Mouse (Mus musculus) limb, embryonic 11.5 days (tissue): ENCODE measurements around the gene Dst. TPM values are rescaled to one million over a fixed set of nuclear protein-coding genes. Genes with fewer than 3 reads are reported as not detected.

Experiments used
- ATAC-seq: fragments of 200-750 bp; cut with Nextera tagmentation; 2 replicates; pipeline ENCODE4 v1.8.0; 2017; ENCODE audit warnings: low read depth; ENCODE audit not compliant: insufficient number of reproducible peaks, low FRiP score, low TSS enrichment
- DNase-seq: peaks from one replicate; pipeline ENCODE4 v3.0.0-alpha.2; 2015; ENCODE audit warnings: low spot score
- H3K27ac ChIP-seq: fragments of 300-500 bp; sonication (generic); replicated peaks from 2 replicates; pipeline ENCODE4 v1.5.1; 2014; ENCODE audit warnings: low read depth, mild to moderate bottlenecking, low read length
- H3K27me3 ChIP-seq: fragments of 300-500 bp; sonication (generic); 2 replicates; pipeline ENCODE4 v1.6.1; 2014; ENCODE audit warnings: mild to moderate bottlenecking, low read length, mixed read lengths; ENCODE audit not compliant: control insufficient read depth, insufficient read depth
- H3K36me3 ChIP-seq: fragments of 300-500 bp; sonication (generic); 2 replicates; pipeline ENCODE4 v1.6.1; 2014; ENCODE audit warnings: mild to moderate bottlenecking, low read length, moderate library complexity, mixed read lengths; ENCODE audit not compliant: control insufficient read depth, insufficient read depth
- H3K4me1 ChIP-seq: fragments of 300-500 bp; sonication (generic); 2 replicates; pipeline ENCODE4 v1.6.1; 2014; ENCODE audit warnings: low read length, mixed read lengths; ENCODE audit not compliant: control insufficient read depth, insufficient read depth
- H3K4me2 ChIP-seq: fragments of 300-500 bp; sonication (generic); 2 replicates; pipeline ENCODE4 v1.6.1; 2014; ENCODE audit warnings: low read depth, mild to moderate bottlenecking, moderate library complexity; ENCODE audit not compliant: severe bottlenecking
- H3K4me3 ChIP-seq: fragments of 300-500 bp; sonication (generic); 2 replicates; pipeline ENCODE4 v1.5.1; 2014; ENCODE audit warnings: low read depth, low read length
- H3K9ac ChIP-seq: fragments of 300-500 bp; sonication (generic); 2 replicates; pipeline ENCODE4 v1.6.1; 2014; ENCODE audit warnings: mild to moderate bottlenecking, low read length
- H3K9me3 ChIP-seq: fragments of 300-500 bp; sonication (generic); 2 replicates; pipeline ENCODE4 v1.6.1; 2016; ENCODE audit warnings: low read length; ENCODE audit not compliant: control insufficient read depth
- WGBS: fragments of 180-500 bp; shearing (Covaris S2); extraction: QIAGEN DNeasy Blood & Tissue Kit; methylation state at CpG from one replicate; pipeline ENCODE4 v1.1.7; 2014; 5-methylcytosine and 5-hydroxymethylcytosine counted together
- polyA plus RNA-seq: library from polyadenylated mRNA; unstranded; fragments of >200 nt; fragmentation: Nextera tagmentation; extraction: Ambion mirVana; gene quantifications from 2 replicates; pipeline ENCODE4 v1.2.1, GENCODE M21; 2014

Dst gene
- polyA plus RNA-seq, 1 experiment from 2014 or later = 14.7 TPM

- no peak overlapping the region for H3K4me3 ChIP-seq
- no peaks in the 10 kb centered on the region for H3K9me3 ChIP-seq
- no peaks in the 10 kb centered on the region for H3K36me3 ChIP-seq
- H3K4me1 ChIP-seq = no peaks in the 10 kb centered on the region
- 79% methylated on average over 6 of the region's 6 CpGs for WGBS
- H3K4me2 ChIP-seq = no peak overlapping the region
- DNase-seq (no peak), ATAC-seq (no peak)
- H3K27ac ChIP-seq = no peak overlapping the region
- no peak overlapping the region for H3K9ac ChIP-seq
- H3K27me3 ChIP-seq = no peaks in the 10 kb centered on the region
Measured at GRCm38 (mm10) chr1:33995386-33995785, 87.4 kb downstream of the Dst start.

- H3K4me2 ChIP-seq = no peak overlapping the region
- H3K27me3 ChIP-seq = no peaks in the 10 kb centered on the region
- ATAC-seq = no peak
- H3K27ac ChIP-seq = no peak overlapping the region
- WGBS = 94% methylated on average over 5 of the region's 5 CpGs
- no peak overlapping the region for H3K9ac ChIP-seq
- H3K4me3 ChIP-seq = no peak overlapping the region
- H3K9me3 ChIP-seq = no peaks in the 10 kb centered on the region
- H3K4me1 ChIP-seq = no peaks in the 10 kb centered on the region
- H3K36me3 ChIP-seq = no peaks in the 10 kb centered on the region
- DNase-seq = no peak
Measured at GRCm38 (mm10) chr1:33996105-33996887, 88.3 kb downstream of the Dst start.

GRCm38 (mm10) chr1:34002321-34002720 lies 94.3 kb downstream of the Dst start:
- H3K4me1 ChIP-seq = peaks cover 8% of the 10 kb centered on the region
- ATAC-seq = no peak
- H3K9ac ChIP-seq = no peak overlapping the region
- no peaks in the 10 kb centered on the region for H3K27me3 ChIP-seq
- no peak overlapping the region for H3K27ac ChIP-seq
- WGBS = 92% methylated on average over 4 of the region's 4 CpGs
- DNase-seq = no peak
- no peak overlapping the region for H3K4me3 ChIP-seq
- H3K9me3 ChIP-seq = no peaks in the 10 kb centered on the region
- H3K36me3 ChIP-seq = no peaks in the 10 kb centered on the region
- H3K4me2 ChIP-seq = no peak overlapping the region

GRCm38 (mm10) chr1:34002970-34003369 lies 94.9 kb downstream of the Dst start:
- DNase-seq (no peak), ATAC-seq (no peak)
- Histone ChIP-seq H3K9me3 (no peaks in the 10 kb centered on the region), H3K27ac (no peak overlapping the region), H3K4me3 (no peak overlapping the region), H3K9ac (no peak overlapping the region), H3K4me1 (peaks cover 13% of the 10 kb centered on the region), H3K4me2 (no peak overlapping the region), H3K27me3 (no peaks in the 10 kb centered on the region), H3K36me3 (no peaks in the 10 kb centered on the region)
- 33% methylated on average over 9 of the region's 9 CpGs for WGBS

GRCm38 (mm10) chr1:34005238-34005725 lies 97.3 kb downstream of the Dst start:
- Histone ChIP-seq H3K36me3 (no peaks in the 10 kb centered on the region), H3K9ac (peak overlapping the region; percentile 66; the same call in 1 of the 2 replicates), H3K4me2 (peak overlapping the region; percentile 69), H3K27me3 (no peaks in the 10 kb centered on the region), H3K4me3 (peak overlapping the region; percentile 36), H3K9me3 (no peaks in the 10 kb centered on the region), H3K27ac (no peak overlapping the region; the same call in 1 of the 2 replicates), H3K4me1 (peaks cover 13% of the 10 kb centered on the region)
- DNase-seq = no peak
- ATAC-seq = peak; percentile 37; the same call in 1 of the 2 replicates
- 6% methylated on average over 10 of the region's 10 CpGs for WGBS

- no peaks in the 10 kb centered on the region for H3K36me3 ChIP-seq
- H3K27me3 ChIP-seq = no peaks in the 10 kb centered on the region
- H3K9me3 ChIP-seq = no peaks in the 10 kb centered on the region
- peak; percentile 41 for ATAC-seq
- H3K4me3 ChIP-seq = peak overlapping the region; percentile 36
- no peak overlapping the region for H3K27ac ChIP-seq
- peak overlapping the region; percentile 69 for H3K4me2 ChIP-seq
- peak; percentile 76 for DNase-seq
- WGBS = under 1% methylated on average over 29 of the region's 29 CpGs
- peaks cover 13% of the 10 kb centered on the region for H3K4me1 ChIP-seq
- H3K9ac ChIP-seq = peak overlapping the region; percentile 66
Measured at GRCm38 (mm10) chr1:34005726-34006638, 98.0 kb downstream of the Dst start.

- H3K27me3 ChIP-seq = no peaks in the 10 kb centered on the region
- no peaks in the 10 kb centered on the region for H3K9me3 ChIP-seq
- ATAC-seq (no peak), DNase-seq (no peak)
- WGBS = 23% methylated on average over 5 of the region's 5 CpGs
- no peaks in the 10 kb centered on the region for H3K36me3 ChIP-seq
- H3K4me2 ChIP-seq = peak overlapping the region; percentile 69
- peaks cover 13% of the 10 kb centered on the region for H3K4me1 ChIP-seq
- peak overlapping the region; percentile 66; the same call in 1 of the 2 replicates for H3K9ac ChIP-seq
- H3K27ac ChIP-seq = no peak overlapping the region
- H3K4me3 ChIP-seq = peak overlapping the region; percentile 36
Measured at GRCm38 (mm10) chr1:34006828-34007361, 98.9 kb downstream of the Dst start.

- H3K27ac ChIP-seq = 0 out of 2 replicates have a peak overlapping the region, but pooled peaks have one; percentile 12
- H3K4me1 ChIP-seq = peaks cover 13% of the 10 kb centered on the region
- H3K4me2 ChIP-seq = peak overlapping the region; percentile 69; the same call in 1 of the 2 replicates
- peak overlapping the region; percentile 36 for H3K4me3 ChIP-seq
- ATAC-seq (no peak), DNase-seq (no peak)
- 26% methylated on average over 4 of the region's 4 CpGs for WGBS
- no peaks in the 10 kb centered on the region for H3K27me3 ChIP-seq
- H3K9me3 ChIP-seq = no peaks in the 10 kb centered on the region
- no peaks in the 10 kb centered on the region for H3K36me3 ChIP-seq
- no peak overlapping the region for H3K9ac ChIP-seq
Measured at GRCm38 (mm10) chr1:34007379-34007778, 99.4 kb downstream of the Dst start.
